Mouse (Mus musculus): ENCODE measurements around the gene Gbp6. TPM values are rescaled to one million over a fixed set of nuclear protein-coding genes. Genes with fewer than 3 reads are reported as not detected.
"Not testable (repeated sequence)": the region's sequence is repeated elsewhere in the genome, so short reads cannot be mapped to it uniquely, and the experiment has no call there.

Gbp6 gene
- total and polyA plus RNA-seq, 2 experiments from 2014 or later: 1.9 to 7.2 TPM

DNA sequence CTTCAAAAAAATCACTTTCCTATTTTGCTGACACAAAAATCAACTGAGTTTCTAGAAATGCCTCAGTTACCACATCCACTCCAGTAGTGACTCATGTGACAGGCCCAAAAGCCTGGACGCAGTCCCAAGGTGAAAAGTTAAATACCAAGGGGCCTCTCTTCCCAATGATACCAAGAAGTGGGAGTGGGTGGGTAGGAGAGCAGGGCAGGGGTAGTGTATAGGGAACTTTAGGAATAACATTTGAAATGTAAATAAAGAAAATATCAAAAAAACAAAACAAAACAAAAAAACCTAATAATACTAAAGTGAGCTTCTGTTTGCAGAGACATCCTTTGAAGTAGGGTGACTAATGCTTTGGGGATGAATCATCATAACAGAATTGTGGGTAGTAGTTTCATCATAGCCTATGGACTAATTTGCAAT is 12.7 kb upstream of the Gbp6 start:
- no peak overlapping the region for H3K27ac ChIP-seq (ENCODE audit: low read depth)
- H3K4me1 ChIP-seq (ENCODE audit: control insufficient read depth, insufficient read depth): peaks cover 14% of the 10 kb centered on the region
- ATAC-seq (ENCODE audit: insufficient read depth, low read depth) (no peak), DNase-seq (ENCODE audit: low spot score) (no peak)
- whole genome bisulfite sequencing: 68% methylated on average over 1 of the region's 1 CpGs
- no peak for TF ChIP-seq EP300 (IDR thresholded peaks at IDR 0.05; ENCODE audit: low read depth)
- TF ChIP-seq CTCF (IDR thresholded peaks at IDR 0.05; ENCODE audit: low read depth): no peak
- H3K36me3 ChIP-seq (replicated peaks; ENCODE audit: control insufficient read depth, insufficient read depth, low read length): no peaks in the 10 kb centered on the region
- no peak overlapping the region for H3K4me2 ChIP-seq (ENCODE audit: low read depth, low read length)
- H3K9ac ChIP-seq (replicated peaks; ENCODE audit: low read depth, low read length): no peak overlapping the region
- H3K4me3 ChIP-seq (ENCODE audit: low read depth, low read length): no peak overlapping the region
- H3K9me3 ChIP-seq (replicated peaks; ENCODE audit: control insufficient read depth, low read length): no peaks in the 10 kb centered on the region
- H3K27me3 ChIP-seq (ENCODE audit: control insufficient read depth, insufficient read depth, low read length): no peaks in the 10 kb centered on the region

DNA sequence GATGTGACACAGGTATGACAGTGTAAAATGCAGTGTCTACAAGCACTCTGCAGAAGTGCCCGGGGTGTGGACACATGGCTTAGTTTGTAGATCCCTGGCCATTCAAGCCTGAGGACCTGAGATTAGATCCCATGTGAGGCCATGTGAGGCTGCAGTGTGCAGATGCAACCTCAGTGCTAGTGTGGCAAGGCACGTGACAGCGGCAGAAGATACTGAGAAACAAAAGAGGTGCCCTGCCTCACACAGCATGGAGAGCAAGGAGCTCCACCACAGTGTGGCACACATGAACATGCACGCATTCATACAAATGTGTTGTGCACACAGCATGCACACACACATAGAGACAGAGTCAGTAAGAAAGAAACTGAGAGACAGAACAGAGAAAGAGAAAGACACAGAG is 12.2 kb upstream of the Gbp6 start:
- H3K9ac ChIP-seq (replicated peaks; ENCODE audit: low read depth, low read length); H3K27me3 ChIP-seq (ENCODE audit: control insufficient read depth, insufficient read depth, low read length); ATAC-seq (ENCODE audit: insufficient read depth, low read depth); H3K36me3 ChIP-seq (replicated peaks; ENCODE audit: control insufficient read depth, insufficient read depth, low read length); H3K4me3 ChIP-seq (ENCODE audit: low read depth, low read length); H3K4me2 ChIP-seq (ENCODE audit: low read depth, low read length); DNase-seq (ENCODE audit: low spot score); H3K27ac ChIP-seq (ENCODE audit: low read depth); H3K9me3 ChIP-seq (replicated peaks; ENCODE audit: control insufficient read depth, low read length): not testable (repeated sequence)
- 68% methylated on average over 4 of the region's 4 CpGs for WGBS
- H3K4me1 ChIP-seq (ENCODE audit: control insufficient read depth, insufficient read depth): peaks cover 17% of the 10 kb centered on the region

- ATAC-seq (ENCODE audit: insufficient read depth, low read depth): no peak
Observed at GRCm38 (mm10) chr5:105301963-105302362, 8.5 kb upstream of the Gbp6 start.

GRCm38 (mm10) chr5:105301531-105301930 is 8.0 kb upstream of the Gbp6 start:
- WGBS: 8% methylated on average over 2 of the region's 2 CpGs
- Histone ChIP-seq H3K27me3 (ENCODE audit: control insufficient read depth, insufficient read depth, low read length) (no peaks in the 10 kb centered on the region), H3K4me3 (ENCODE audit: low read depth, low read length) (no peak overlapping the region), H3K27ac (ENCODE audit: low read depth) (peak overlapping the region; percentile 71), H3K4me2 (ENCODE audit: low read depth, low read length) (no peak overlapping the region), H3K9me3 (replicated peaks; ENCODE audit: control insufficient read depth, low read length) (no peaks in the 10 kb centered on the region), H3K9ac (replicated peaks; ENCODE audit: low read depth, low read length) (no peak overlapping the region), H3K4me1 (ENCODE audit: control insufficient read depth, insufficient read depth) (peaks cover 17% of the 10 kb centered on the region), H3K36me3 (replicated peaks; ENCODE audit: control insufficient read depth, insufficient read depth, low read length) (no peaks in the 10 kb centered on the region)
- no peak; the same call in 1 of the 2 replicates for TF ChIP-seq CTCF (IDR thresholded peaks at IDR 0.05; ENCODE audit: low read depth)
- no peak; the same call in 1 of the 2 replicates for TF ChIP-seq EP300 (IDR thresholded peaks at IDR 0.05; ENCODE audit: low read depth)
- DNase-seq (ENCODE audit: low spot score): peak; percentile 30
- ATAC-seq (ENCODE audit: insufficient read depth, low read depth): peak; percentile 91

More at GRCm38 (mm10) chr5:105301963-105302362, 8.5 kb upstream of the Gbp6 start:
- H3K9me3 ChIP-seq (replicated peaks; ENCODE audit: control insufficient read depth, low read length): no peaks in the 10 kb centered on the region
- H3K36me3 ChIP-seq (replicated peaks; ENCODE audit: control insufficient read depth, insufficient read depth, low read length): no peaks in the 10 kb centered on the region
- H3K4me1 ChIP-seq (ENCODE audit: control insufficient read depth, insufficient read depth): peaks cover 17% of the 10 kb centered on the region
- H3K27me3 ChIP-seq (ENCODE audit: control insufficient read depth, insufficient read depth, low read length): no peaks in the 10 kb centered on the region
- DNase-seq (ENCODE audit: low spot score): no peak
- H3K9ac ChIP-seq (replicated peaks; ENCODE audit: low read depth, low read length): no peak overlapping the region
- no peak overlapping the region for H3K4me2 ChIP-seq (ENCODE audit: low read depth, low read length)
- TF ChIP-seq CTCF (IDR thresholded peaks at IDR 0.05; ENCODE audit: low read depth) (no peak), EP300 (IDR thresholded peaks at IDR 0.05; ENCODE audit: low read depth) (0 out of 2 replicates have a peak, but pooled peaks have one; percentile 1)
- 85% methylated on average over 4 of the region's 4 CpGs for WGBS
- peak overlapping the region; percentile 71 for H3K27ac ChIP-seq (ENCODE audit: low read depth)
- no peak overlapping the region for H3K4me3 ChIP-seq (ENCODE audit: low read depth, low read length)

GRCm38 (mm10) chr5:105295746-105296145 is 2.2 kb upstream of the Gbp6 start:
- TF ChIP-seq EP300 (IDR thresholded peaks at IDR 0.05; ENCODE audit: low read depth): no peak
- TF ChIP-seq CTCF (IDR thresholded peaks at IDR 0.05; ENCODE audit: low read depth): no peak
- WGBS: 78% methylated on average over 3 of the region's 3 CpGs
- no peaks in the 10 kb centered on the region; the same call in 1 of the 2 replicates for H3K4me1 ChIP-seq (ENCODE audit: control insufficient read depth, insufficient read depth)
- H3K9me3 ChIP-seq (replicated peaks; ENCODE audit: control insufficient read depth, low read length): no peaks in the 10 kb centered on the region
- H3K36me3 ChIP-seq (replicated peaks; ENCODE audit: control insufficient read depth, insufficient read depth, low read length): no peaks in the 10 kb centered on the region
- ATAC-seq (ENCODE audit: insufficient read depth, low read depth): no peak
- H3K4me2 ChIP-seq (ENCODE audit: low read depth, low read length): no peak overlapping the region
- no peaks in the 10 kb centered on the region for H3K27me3 ChIP-seq (ENCODE audit: control insufficient read depth, insufficient read depth, low read length)
- no peak for DNase-seq (ENCODE audit: low spot score)
- H3K4me3 ChIP-seq (ENCODE audit: low read depth, low read length): no peak overlapping the region
- H3K27ac ChIP-seq (ENCODE audit: low read depth): no peak overlapping the region
- no peak overlapping the region for H3K9ac ChIP-seq (replicated peaks; ENCODE audit: low read depth, low read length)

DNA sequence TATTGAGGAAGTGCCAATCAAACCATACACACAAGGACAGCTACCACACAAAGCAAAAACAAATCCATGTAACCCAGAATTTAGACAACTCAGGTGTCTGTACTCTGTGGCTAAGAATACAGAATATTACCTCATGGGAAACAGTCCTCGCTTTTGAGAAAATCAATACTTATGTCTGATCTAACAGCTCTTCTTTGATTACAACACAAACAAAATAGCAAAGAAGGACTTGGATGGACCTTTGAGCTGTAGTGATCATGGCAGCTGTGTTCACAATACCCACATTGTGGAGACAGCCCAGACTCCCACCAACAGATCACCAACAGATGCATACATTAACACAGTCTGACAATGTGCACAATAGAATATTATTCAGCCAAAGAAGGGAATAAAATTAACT is 1.0 kb downstream of the Gbp6 start:
- DNase-seq (ENCODE audit: low spot score): no peak
- H3K4me1 ChIP-seq (ENCODE audit: control insufficient read depth, insufficient read depth): no peaks in the 10 kb centered on the region
- ATAC-seq (ENCODE audit: insufficient read depth, low read depth): no peak
- 98% methylated on average over 1 of the region's 1 CpGs for WGBS
- H3K27me3 ChIP-seq (ENCODE audit: control insufficient read depth, insufficient read depth, low read length): no peaks in the 10 kb centered on the region
- peak overlapping the region; percentile 43; the same call in 1 of the 2 replicates for H3K4me2 ChIP-seq (ENCODE audit: low read depth, low read length)
- no peaks in the 10 kb centered on the region for H3K9me3 ChIP-seq (replicated peaks; ENCODE audit: control insufficient read depth, low read length)
- H3K9ac ChIP-seq (replicated peaks; ENCODE audit: low read depth, low read length): no peak overlapping the region
- H3K4me3 ChIP-seq (ENCODE audit: low read depth, low read length): no peak overlapping the region
- no peak for TF ChIP-seq CTCF (IDR thresholded peaks at IDR 0.05; ENCODE audit: low read depth)
- no peak for TF ChIP-seq EP300 (IDR thresholded peaks at IDR 0.05; ENCODE audit: low read depth)
- H3K36me3 ChIP-seq (replicated peaks; ENCODE audit: control insufficient read depth, insufficient read depth, low read length): no peaks in the 10 kb centered on the region
- no peak overlapping the region for H3K27ac ChIP-seq (ENCODE audit: low read depth)

GRCm38 (mm10) chr5:105290921-105291320 is 2.6 kb downstream of the Gbp6 start:
- H3K4me3 ChIP-seq (ENCODE audit: low read depth, low read length); H3K4me2 ChIP-seq (ENCODE audit: low read depth, low read length); H3K9me3 ChIP-seq (replicated peaks; ENCODE audit: control insufficient read depth, low read length); H3K27ac ChIP-seq (ENCODE audit: low read depth); H3K36me3 ChIP-seq (replicated peaks; ENCODE audit: control insufficient read depth, insufficient read depth, low read length); H3K9ac ChIP-seq (replicated peaks; ENCODE audit: low read depth, low read length); DNase-seq (ENCODE audit: low spot score); H3K27me3 ChIP-seq (ENCODE audit: control insufficient read depth, insufficient read depth, low read length); H3K4me1 ChIP-seq (ENCODE audit: control insufficient read depth, insufficient read depth); ATAC-seq (ENCODE audit: insufficient read depth, low read depth): not testable (repeated sequence)
- 87% methylated on average over 3 of the region's 3 CpGs for WGBS

GRCm38 (mm10) chr5:105260673-105261072 is 32.8 kb downstream of the Gbp6 start:
- not testable (repeated sequence) for H3K27me3 ChIP-seq (ENCODE audit: control insufficient read depth, insufficient read depth, low read length); H3K4me2 ChIP-seq (ENCODE audit: low read depth, low read length); H3K4me1 ChIP-seq (ENCODE audit: control insufficient read depth, insufficient read depth); H3K36me3 ChIP-seq (replicated peaks; ENCODE audit: control insufficient read depth, insufficient read depth, low read length); DNase-seq (ENCODE audit: low spot score); H3K9ac ChIP-seq (replicated peaks; ENCODE audit: low read depth, low read length); H3K27ac ChIP-seq (ENCODE audit: low read depth); H3K9me3 ChIP-seq (replicated peaks; ENCODE audit: control insufficient read depth, low read length); ATAC-seq (ENCODE audit: insufficient read depth, low read depth); H3K4me3 ChIP-seq (ENCODE audit: low read depth, low read length)
- no CpG with 5 or more reads among the region's 3 CpGs for WGBS
